Mouse (Mus musculus) heart, adult 10 weeks (tissue): ENCODE measurements around the gene Kctd15. TPM values are rescaled to one million over a fixed set of nuclear protein-coding genes. Genes with fewer than 3 reads are reported as not detected.

Experiments
- polyA plus RNA-seq: library from polyadenylated mRNA; stranded (reverse); fragments of 350-450 nt; fragmentation: Illumina TruSeq; extraction: RNeasy Lipid Tissue Mini Kit (QIAGEN cat#74804); gene quantifications from one replicate; pipeline ENCODE4 v1.2.3, GENCODE M21; 2014; ENCODE audit warnings: low read depth, low replicate concordance

Kctd15 gene
- polyA plus RNA-seq, result 2.7 TPM

GRCm38 (mm10) chr7:34656632-34657031, at the start of gene Kctd15:
TSS of gene Kctd15 (minus strand) at chr7:34656732.

Other genes starting within 250 kb of the Kctd15 start
- not detected for gene Chst8, start 156.0 kb upstream of the Kctd15 start, polyA plus RNA-seq